In the genomic region with DNA sequence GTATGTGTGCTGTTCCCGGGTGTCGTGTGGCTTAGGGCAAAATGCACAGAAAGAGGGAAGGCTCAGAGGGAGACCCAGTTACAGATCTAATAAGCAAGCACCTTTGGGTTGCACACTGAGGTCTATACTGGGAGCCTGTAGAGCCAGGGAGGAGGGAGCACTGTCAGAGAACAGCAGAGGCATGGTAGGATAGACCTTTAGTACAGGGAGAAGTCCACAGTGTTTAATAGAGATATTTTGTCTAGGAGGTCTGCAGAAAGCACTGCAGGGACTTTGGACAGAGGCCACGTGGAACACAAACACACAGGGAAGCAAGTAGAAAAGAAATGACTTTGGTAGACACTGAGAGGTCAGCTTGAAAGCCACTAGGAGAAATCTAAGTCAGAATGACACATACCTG, we compare ENCODE assay signal across 11 mouse cellular contexts. TPM values are rescaled to one million over a fixed set of nuclear protein-coding genes. Genes with fewer than 3 reads are reported as not detected.
A peak's percentile ranks its signal among the peaks of the same experiment; 100 is the strongest.
DNase-seq lines count a peak whose midpoint lies in the region; ATAC-seq and TF ChIP-seq lines count a peak whose summit lies in the region.
"Had no signal": no experiment of that assay in that cellular context is flagged by ENCODE, and none has a peak within 500 bp of the region (broad histone marks: within the 10 kb centered on the region; RNA-seq: fewer than 3 reads in every experiment).

No protein-coding gene starts in this region.

- H3K9me3 ChIP-seq in heart, embryonic 12.5 days (replicated peaks) = no peaks in the 10 kb centered on the region
- H3K9me3 ChIP-seq in kidney, embryonic 15.5 days (replicated peaks) = no peaks in the 10 kb centered on the region
- H3K9me3 ChIP-seq in midbrain, embryonic 13.5 days = no peaks in the 10 kb centered on the region

- intact Hi-C loops in gastrocnemius, postnatal 36 days (cut with DNase I) = no loop called here

- H3K27me3 ChIP-seq in heart, embryonic 12.5 days (replicated peaks) = no peaks in the 10 kb centered on the region
- H3K27me3 ChIP-seq in kidney, embryonic 15.5 days = no peaks in the 10 kb centered on the region
- no peaks in the 10 kb centered on the region for H3K27me3 ChIP-seq in midbrain, embryonic 13.5 days
- H3K27me3 ChIP-seq: CH12.LX had no signal

- WGBS in heart, embryonic 12.5 days = 12% methylated on average over 3 of the region's 3 CpGs
- 16% methylated on average over 3 of the region's 3 CpGs for WGBS in kidney, embryonic 15.5 days
- 28% methylated on average over 3 of the region's 3 CpGs for WGBS in midbrain, embryonic 13.5 days

- peak overlapping the region; percentile 76 for H3K4me2 ChIP-seq in heart, embryonic 12.5 days
- H3K4me2 ChIP-seq in kidney, embryonic 15.5 days = peak overlapping the region; percentile 80
- peak overlapping the region; percentile 17; the same call in 1 of the 2 replicates for H3K4me2 ChIP-seq in midbrain, embryonic 13.5 days (replicated peaks)

- TF ChIP-seq CTCF in embryonic fibroblast, embryonic 13.5 days (IDR thresholded peaks at IDR 0.05; ENCODE audit: borderline replicate concordance, insufficient read depth, low read length) = no peak

- ATAC-seq in heart, embryonic 12.5 days (ENCODE audit: insufficient number of reproducible peaks, low FRiP score) = no peak
- peak; percentile 6; the same call in 1 of the 2 replicates for ATAC-seq in kidney, embryonic 15.5 days (replicated peaks; ENCODE audit: low FRiP score)
- 0 out of 2 replicates have a peak, but pooled peaks have one; percentile 13 for ATAC-seq in midbrain, embryonic 13.5 days
- ATAC-seq: inflammation-experienced regulatory T-cells, adult 6 months had no signal

- H3K4me3 ChIP-seq in heart, embryonic 12.5 days = peak overlapping the region; percentile 60
- H3K4me3 ChIP-seq in embryonic fibroblast, embryonic 13.5 days (ENCODE audit: insufficient read depth, low read length) = peak overlapping the region; percentile 24
- H3K4me3 ChIP-seq in kidney, embryonic 15.5 days (replicated peaks) = peak overlapping the region; percentile 59; the same call in 1 of the 2 replicates
- H3K4me3 ChIP-seq in midbrain, embryonic 13.5 days (replicated peaks) = no peak overlapping the region

- no peak for TF ChIP-seq POLR2A in embryonic fibroblast, embryonic 13.5 days (IDR thresholded peaks at IDR 0.05; ENCODE audit: low read depth, low read length)

- DNase-seq in heart, adult 8-10 months (ENCODE audit: low spot score) = no peak
- DNase-seq in adrenal gland, adult 8-10 months = no peak
- no peak for DNase-seq in right cerebral cortex, adult 18-20 months
- DNase-seq in gastrocnemius, postnatal 36 days = no peak
- DNase-seq: thymus, adult 2 months had no signal

- no peaks in the 10 kb centered on the region for H3K36me3 ChIP-seq in heart, embryonic 12.5 days
- no peaks in the 10 kb centered on the region for H3K36me3 ChIP-seq in kidney, embryonic 15.5 days
- H3K36me3 ChIP-seq in midbrain, embryonic 13.5 days = no peaks in the 10 kb centered on the region

- H3K27ac ChIP-seq in heart, embryonic 12.5 days (ENCODE audit: poor library complexity, severe bottlenecking) = peak overlapping the region; percentile 86; the same call in 1 of the 2 replicates
- H3K27ac ChIP-seq in embryonic fibroblast, embryonic 13.5 days (ENCODE audit: insufficient read depth, low read length) = peak overlapping the region; percentile 44; the same call in 1 of the 2 replicates
- H3K27ac ChIP-seq in kidney, embryonic 15.5 days = peak overlapping the region; percentile 92
- no peak overlapping the region for H3K27ac ChIP-seq in midbrain, embryonic 13.5 days

- peaks cover 18% of the 10 kb centered on the region for H3K4me1 ChIP-seq in heart, embryonic 12.5 days (replicated peaks)
- H3K4me1 ChIP-seq in embryonic fibroblast, embryonic 13.5 days (ENCODE audit: control insufficient read depth, insufficient read depth, low read length) = peaks cover 5% of the 10 kb centered on the region; the same call in 1 of the 2 replicates
- H3K4me1 ChIP-seq in kidney, embryonic 15.5 days = peaks cover 27% of the 10 kb centered on the region
- peaks cover 19% of the 10 kb centered on the region for H3K4me1 ChIP-seq in midbrain, embryonic 13.5 days (replicated peaks)

- no peak overlapping the region for H3K9ac ChIP-seq in heart, embryonic 12.5 days
- H3K9ac ChIP-seq in kidney, embryonic 15.5 days = 0 out of 2 replicates have a peak overlapping the region, but pooled peaks have one; percentile 1
- no peak overlapping the region for H3K9ac ChIP-seq in midbrain, embryonic 13.5 days (replicated peaks)

RNA-seq across cellular contexts. Expression of gene Cdc42ep5, which starts 0.6 kb away (rescaled TPM):
- polyA plus RNA-seq in heart, embryonic 12.5 days (2016; fragmentation: Nextera tagmentation; extraction: Ambion mirVana) = 25.2 and 30.1 TPM in 2 replicates
- total RNA-seq in heart, adult 8-10 months (2022) = 1 to 10 TPM; 3.8 to 7.5 (median 4.6) TPM
- 26.5 and 26.9 TPM in 2 replicates for polyA plus RNA-seq in embryonic fibroblast, embryonic 13.5 days (2011; ENCODE audit: insufficient read length, low read depth, missing spikeins)
- polyA plus RNA-seq in kidney, embryonic 15.5 days (2015; fragmentation: Nextera tagmentation; extraction: Ambion mirVana) = 34.7 and 35.7 TPM in 2 replicates
- 5.1 and 5.2 TPM in 2 replicates for polyA plus RNA-seq in midbrain, embryonic 13.5 days (2015; fragmentation: Nextera tagmentation; extraction: Ambion mirVana)
- 10 to 100 TPM; 26.9 to 41.0 (median 37.1) TPM for total RNA-seq in adrenal gland, adult 8-10 months (2022)
- 1 to 10 TPM; 2.0 to 3.1 TPM for total RNA-seq in gastrocnemius, postnatal 36 days (2021)
- polyA plus RNA-seq: inflammation-experienced regulatory T-cells, adult 6 months had no signal

RNA-seq across cellular contexts. Expression of gene Leng9, which starts 15.1 kb away (rescaled TPM):
- 2.3 and 2.5 TPM in 2 replicates for polyA plus RNA-seq in heart, embryonic 12.5 days (2016; fragmentation: Nextera tagmentation; extraction: Ambion mirVana)
- 1 to 10 TPM; 2.8 to 3.7 (median 3.6) TPM for total RNA-seq in heart, adult 8-10 months (2022)
- polyA plus RNA-seq in embryonic fibroblast, embryonic 13.5 days (2011; ENCODE audit: insufficient read length, low read depth, missing spikeins) = 2.3 and 2.5 TPM in 2 replicates
- polyA plus RNA-seq in kidney, embryonic 15.5 days (2015; fragmentation: Nextera tagmentation; extraction: Ambion mirVana) = 2.8 and 3.5 TPM in 2 replicates
- polyA plus RNA-seq in midbrain, embryonic 13.5 days (2015; fragmentation: Nextera tagmentation; extraction: Ambion mirVana) = 4.0 and 4.4 TPM in 2 replicates
- 10 to 100 TPM in 3 of 4 experiments, 1 to 10 TPM in 1; 9.7 to 13.0 (median 11.5) TPM for total RNA-seq in adrenal gland, adult 8-10 months (2022)
- total RNA-seq in gastrocnemius, postnatal 36 days (2021) = 1 to 10 TPM; 2.0 to 2.9 TPM

RNA-seq across cellular contexts. Expression of gene Leng8, which starts 28.4 kb away (rescaled TPM):
- polyA plus RNA-seq in heart, embryonic 12.5 days (2016; fragmentation: Nextera tagmentation; extraction: Ambion mirVana) = 77.6 and 79.2 TPM in 2 replicates
- total RNA-seq in heart, adult 8-10 months (2022) = 10 to 100 TPM; 27.1 to 49.5 (median 38.6) TPM
- polyA plus RNA-seq in embryonic fibroblast, embryonic 13.5 days (2011; ENCODE audit: insufficient read length, low read depth, missing spikeins) = 62.7 and 81.4 TPM in 2 replicates
- polyA plus RNA-seq in kidney, embryonic 15.5 days (2015; fragmentation: Nextera tagmentation; extraction: Ambion mirVana) = 57.4 and 69.3 TPM in 2 replicates
- polyA plus RNA-seq in midbrain, embryonic 13.5 days (2015; fragmentation: Nextera tagmentation; extraction: Ambion mirVana) = 84.4 and 97.1 TPM in 2 replicates
- 100 to 1,000 TPM in 3 of 4 experiments, 10 to 100 TPM in 1; 83.9 to 238 (median 155) TPM for total RNA-seq in adrenal gland, adult 8-10 months (2022)
- 10 to 100 TPM; 32.8 to 43.8 TPM for total RNA-seq in gastrocnemius, postnatal 36 days (2021)

RNA-seq across cellular contexts. Expression of gene Ttyh1, which starts 46.1 kb away (rescaled TPM):
- polyA plus RNA-seq in heart, embryonic 12.5 days (2016; fragmentation: Nextera tagmentation; extraction: Ambion mirVana) = 0.65 and 0.97 TPM in 2 replicates
- total RNA-seq in heart, adult 8-10 months (2022) = 1 to 10 TPM in 2 of 4 experiments, under 1 TPM in 2; 0.79 to 1.7 (median 0.95) TPM
- polyA plus RNA-seq in embryonic fibroblast, embryonic 13.5 days (2011; ENCODE audit: insufficient read length, low read depth, missing spikeins) = 0.94 and 1.9 TPM in 2 replicates
- 2.1 and 3.0 TPM in 2 replicates for polyA plus RNA-seq in kidney, embryonic 15.5 days (2015; fragmentation: Nextera tagmentation; extraction: Ambion mirVana)
- polyA plus RNA-seq in midbrain, embryonic 13.5 days (2015; fragmentation: Nextera tagmentation; extraction: Ambion mirVana) = 106 and 124 TPM in 2 replicates
- 1 to 10 TPM in 3 of 4 experiments, under 1 TPM in 1; 0.80 to 2.0 (median 1.6) TPM for total RNA-seq in adrenal gland, adult 8-10 months (2022)
- total RNA-seq in gastrocnemius, postnatal 36 days (2021) = 1 to 10 TPM; 1.7 to 1.8 TPM

Comparison
In these comparisons a context has a peak if more than half of its experiments do, and no peak if none do; other contexts are left out.
1. H3K4me2 ChIP-seq: peak in every context shown above with its lines; median percentile 80 in kidney, embryonic 15.5 days; 76 in heart, embryonic 12.5 days; 17 in midbrain, embryonic 13.5 days.